Mouse (Mus musculus) heart, embryonic 16.5 days (tissue): ENCODE data around the gene Samd4b. TPM values are rescaled to one million over a fixed set of nuclear protein-coding genes. Genes with fewer than 3 reads are reported as not detected.

Experiments
- ATAC-seq: fragments of 200-750 bp; cut with Nextera tagmentation; replicated peaks from 2 replicates; pipeline ENCODE4 v1.8.0; 2017; ENCODE audit warnings: moderate number of reproducible peaks; ENCODE audit not compliant: insufficient read depth, low FRiP score; ENCODE audit errors: extremely low read depth
- H3K27ac ChIP-seq: fragments of 300-500 bp; sonication (generic); 2 replicates; pipeline ENCODE4 v1.5.1; 2014; ENCODE audit warnings: mild to moderate bottlenecking, low read length, control low read depth, moderate library complexity
- H3K27me3 ChIP-seq: fragments of 300-500 bp; sonication (generic); 2 replicates; pipeline ENCODE4 v1.6.1; 2014; ENCODE audit warnings: low read length, mixed read lengths; ENCODE audit not compliant: control insufficient read depth, insufficient read depth
- H3K36me3 ChIP-seq: fragments of 300-500 bp; sonication (generic); 2 replicates; pipeline ENCODE4 v1.6.1; 2014; ENCODE audit not compliant: control insufficient read depth, insufficient read depth
- H3K4me1 ChIP-seq: fragments of 300-500 bp; sonication (generic); 2 replicates; pipeline ENCODE4 v1.6.1; 2014; ENCODE audit warnings: low read length, mixed read lengths; ENCODE audit not compliant: control insufficient read depth, insufficient read depth
- H3K4me2 ChIP-seq: fragments of 300-500 bp; sonication (generic); 2 replicates; pipeline ENCODE4 v1.6.1; 2014; ENCODE audit warnings: low read depth, mild to moderate bottlenecking, control low read depth, low read length
- H3K4me3 ChIP-seq: fragments of 300-500 bp; sonication (generic); 2 replicates; pipeline ENCODE4 v1.5.1; 2014; ENCODE audit warnings: mild to moderate bottlenecking, control low read depth, low read length
- H3K9ac ChIP-seq: fragments of 300-500 bp; sonication (generic); 2 replicates; pipeline ENCODE4 v1.6.1; 2014; ENCODE audit warnings: low read length, control low read depth
- H3K9me3 ChIP-seq: fragments of 300-500 bp; sonication (generic); replicated peaks from 2 replicates; pipeline ENCODE4 v1.6.1; 2016; ENCODE audit warnings: low read length; ENCODE audit not compliant: control insufficient read depth
- WGBS: fragments of 180-500 bp; shearing (Covaris S2); extraction: QIAGEN DNeasy Blood & Tissue Kit; methylation state at CpG from one replicate; pipeline ENCODE4 v1.1.7; 2014; 5-methylcytosine and 5-hydroxymethylcytosine counted together
- polyA plus RNA-seq: library from polyadenylated mRNA; unstranded; fragments of >200 nt; fragmentation: Nextera tagmentation; extraction: Ambion mirVana; gene quantifications from 2 replicates; pipeline ENCODE4 v1.2.1, GENCODE M21; 2015

The Samd4b gene
- polyA plus RNA-seq, 1 experiment from 2014 or later: 16.0 TPM

DNA sequence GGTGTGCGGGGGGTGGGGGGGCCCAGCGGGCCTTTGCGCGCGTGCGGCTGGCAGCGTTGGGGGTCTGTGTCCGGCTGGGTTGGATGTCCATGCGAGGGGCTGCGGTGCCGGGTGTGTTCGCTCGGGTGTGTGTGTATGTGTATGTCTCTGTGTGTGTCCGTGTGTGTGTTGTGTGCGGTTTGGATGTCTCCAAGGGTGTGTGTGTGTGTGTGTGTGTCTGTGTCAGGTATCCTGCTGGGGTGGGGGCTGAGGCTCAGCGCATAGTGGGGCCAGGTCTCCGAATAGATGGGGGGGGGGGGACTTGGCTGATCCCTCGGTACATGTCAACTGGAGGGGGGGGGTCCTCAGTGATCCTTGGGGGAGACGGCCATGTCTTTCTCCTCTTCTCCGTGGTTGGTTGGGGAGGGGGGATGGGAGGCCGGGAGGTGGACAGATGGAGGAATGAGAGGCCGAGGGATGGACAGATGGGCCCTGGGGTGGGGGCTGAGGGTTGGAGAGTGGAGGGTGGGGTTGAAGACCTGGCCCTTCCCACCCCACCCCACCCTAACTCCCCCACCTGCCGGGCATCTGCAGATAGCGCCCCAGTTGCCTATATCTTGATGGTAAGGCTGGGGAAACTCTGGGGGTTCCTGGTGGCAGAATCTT is 145.5 kb downstream of the Samd4b start:
- no peak for ATAC-seq
- Histone ChIP-seq H3K4me1 (no peaks in the 10 kb centered on the region), H3K36me3 (no peaks in the 10 kb centered on the region), H3K27ac (no peak overlapping the region), H3K9ac (peak overlapping the region; percentile 86), H3K4me2 (peak overlapping the region; percentile 100), H3K27me3 (no peaks in the 10 kb centered on the region), H3K4me3 (peak overlapping the region; percentile 83), H3K9me3 (no peaks in the 10 kb centered on the region)
- WGBS: 3% methylated on average over 24 of the region's 24 CpGs

DNA sequence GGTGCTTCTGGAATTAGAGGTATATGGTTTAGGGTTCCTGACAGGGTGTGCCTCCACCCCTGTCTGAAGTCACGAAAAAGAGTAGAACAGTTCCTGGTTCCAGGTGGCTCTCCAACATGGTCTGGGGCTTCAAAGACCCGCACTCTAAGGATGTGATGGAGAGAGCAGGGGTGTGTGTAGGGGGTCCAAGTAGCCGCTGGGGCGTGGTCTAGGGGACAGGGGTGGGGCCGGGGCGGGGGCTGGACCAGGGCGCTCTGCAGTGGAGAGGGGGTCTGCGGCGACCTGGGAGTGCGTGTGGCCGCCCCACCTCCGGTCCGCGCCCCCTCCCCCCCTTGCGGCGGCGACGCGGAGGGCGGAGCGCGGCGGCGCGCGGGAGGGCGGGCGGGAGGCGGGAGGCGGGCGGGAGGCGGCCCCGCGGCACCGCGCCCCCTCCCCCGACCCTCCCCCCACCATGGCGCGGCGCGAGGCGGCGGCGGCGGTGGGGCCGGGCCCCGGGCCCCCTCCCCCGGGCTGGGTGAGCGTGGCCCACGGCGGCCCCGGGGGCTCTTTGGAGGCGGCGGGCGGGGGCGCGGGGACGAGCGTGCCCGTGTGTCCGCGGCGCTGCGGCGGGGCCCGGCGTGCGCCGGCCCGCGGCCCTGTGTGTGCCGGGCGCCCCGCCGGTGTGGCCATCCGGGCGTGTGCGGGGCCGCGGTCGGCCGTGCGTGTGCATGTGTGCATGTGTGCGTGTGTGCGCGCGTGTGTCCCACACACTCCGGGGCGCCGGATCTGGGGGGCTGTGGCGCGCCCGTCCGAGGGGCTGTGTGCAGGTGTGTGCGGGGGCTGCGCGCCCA is 146.2 kb downstream of the Samd4b start, which contains the start of gene Lrfn1:
Gene Lrfn1 (plus strand): TSS at position 450 of the 830 bp plus-strand sequence.
- Histone ChIP-seq H3K27ac (no peak within 1 kb of the TSS), H3K4me1 (peaks cover 2% of the 10 kb centered on the region; the same call in 1 of the 2 replicates), H3K4me2 (peak within 1 kb of the TSS; percentile 100), H3K9me3 (no peaks in the 10 kb centered on the region), H3K36me3 (no peaks in the 10 kb centered on the region), H3K4me3 (peak within 1 kb of the TSS; percentile 83), H3K27me3 (no peaks in the 10 kb centered on the region), H3K9ac (peak within 1 kb of the TSS; percentile 86)
- peak; percentile 47 for ATAC-seq
- WGBS: 1% methylated on average over 53 of the region's 97 CpGs

DNA sequence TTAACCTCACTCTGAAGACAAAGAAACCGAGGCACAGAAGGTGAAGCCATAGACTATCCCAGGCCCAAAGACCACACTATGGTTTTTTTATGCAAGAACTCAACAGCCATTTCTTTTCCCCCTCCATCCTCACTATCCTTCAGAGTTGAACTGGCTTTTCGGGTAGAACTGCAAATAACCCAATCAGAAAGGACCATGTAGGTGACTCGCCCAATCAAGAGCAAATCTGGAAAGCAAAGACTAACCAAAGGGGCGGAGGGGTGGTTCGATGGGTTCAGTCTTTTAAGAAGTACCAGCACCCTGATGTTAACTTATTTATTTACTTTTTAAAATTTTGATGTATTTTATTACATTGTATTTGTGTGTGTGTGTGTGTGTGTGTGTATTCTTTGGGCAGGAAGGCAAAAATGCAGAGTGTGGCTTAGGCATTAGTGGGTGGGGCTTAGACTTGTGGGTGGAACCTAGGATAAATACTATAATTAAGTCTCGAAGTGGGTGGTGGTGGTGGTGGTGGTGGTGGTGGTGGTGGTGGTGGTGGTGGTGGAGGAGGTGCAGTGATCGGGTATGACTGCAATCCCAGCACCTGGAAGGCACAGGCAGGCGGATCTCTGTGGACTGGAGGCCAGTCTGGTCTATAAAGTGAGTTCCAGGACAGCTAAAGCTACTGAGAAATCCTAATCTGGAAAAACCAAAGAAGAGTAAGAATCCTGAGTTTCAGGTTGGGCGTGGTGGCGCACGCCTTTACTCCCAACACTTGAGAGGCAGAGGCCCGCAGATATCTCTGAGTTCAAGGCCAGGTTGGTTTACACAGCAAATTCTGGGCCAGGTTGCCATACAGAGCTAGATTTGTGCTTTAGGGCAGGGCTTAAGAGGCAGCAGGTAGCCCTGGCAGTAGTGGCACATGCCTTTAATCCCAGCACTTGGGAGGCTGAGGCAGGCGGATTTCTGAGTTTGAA is 149.8 kb downstream of the Samd4b start:
- H3K27me3 ChIP-seq: 0 out of 2 replicates have a peak, but pooled peaks cover 3% of the 10 kb centered on the region
- no peak overlapping the region for H3K4me2 ChIP-seq
- no peak for ATAC-seq
- no peaks in the 10 kb centered on the region for H3K36me3 ChIP-seq
- H3K9me3 ChIP-seq: no peaks in the 10 kb centered on the region
- H3K9ac ChIP-seq: no peak overlapping the region
- H3K4me1 ChIP-seq: peaks cover 2% of the 10 kb centered on the region; the same call in 1 of the 2 replicates
- H3K4me3 ChIP-seq: no peak overlapping the region
- WGBS: 66% methylated on average over 13 of the region's 13 CpGs
- H3K27ac ChIP-seq: no peak overlapping the region

DNA sequence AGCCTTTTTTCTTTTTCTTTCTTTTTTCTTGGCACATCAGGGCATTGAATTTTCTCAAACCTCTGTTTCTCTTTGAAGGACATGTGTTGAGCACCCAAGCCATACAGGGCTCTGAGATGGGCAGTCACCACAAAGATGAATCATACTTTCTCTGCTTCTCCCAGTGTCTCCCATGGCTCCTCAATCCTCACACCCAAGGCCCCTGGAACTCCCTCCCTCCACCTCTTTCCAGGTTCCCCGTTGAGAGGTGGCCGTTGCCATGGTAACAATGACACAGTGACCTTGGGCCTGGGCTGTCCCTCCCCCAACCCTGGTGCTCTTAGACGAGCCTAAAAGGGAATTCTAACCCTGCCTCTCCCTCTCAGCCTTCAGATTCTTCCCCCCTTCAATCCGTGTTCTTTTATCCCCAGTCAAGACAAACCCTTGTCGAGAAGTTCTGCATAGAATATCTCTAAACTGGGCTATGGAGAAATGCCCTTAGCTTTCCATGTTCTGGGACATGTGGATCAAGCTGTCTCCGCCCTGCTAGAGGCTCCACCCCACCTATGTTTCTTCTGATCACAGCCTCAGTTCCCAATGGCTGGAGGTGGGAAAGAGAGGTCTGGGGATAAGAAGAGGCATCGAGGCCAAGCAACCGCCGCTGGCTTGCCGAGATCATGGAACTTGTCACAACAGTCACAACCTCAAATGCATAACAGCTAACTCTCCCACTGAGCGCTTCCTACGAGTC is 150.7 kb downstream of the Samd4b start:
- Histone ChIP-seq H3K4me2 (no peak overlapping the region), H3K36me3 (no peaks in the 10 kb centered on the region), H3K4me3 (no peak overlapping the region), H3K9me3 (no peaks in the 10 kb centered on the region), H3K9ac (no peak overlapping the region), H3K27ac (no peak overlapping the region), H3K4me1 (peaks cover 2% of the 10 kb centered on the region; the same call in 1 of the 2 replicates), H3K27me3 (0 out of 2 replicates have a peak, but pooled peaks cover 3% of the 10 kb centered on the region)
- 29% methylated on average over 12 of the region's 12 CpGs for WGBS
- ATAC-seq: no peak

DNA sequence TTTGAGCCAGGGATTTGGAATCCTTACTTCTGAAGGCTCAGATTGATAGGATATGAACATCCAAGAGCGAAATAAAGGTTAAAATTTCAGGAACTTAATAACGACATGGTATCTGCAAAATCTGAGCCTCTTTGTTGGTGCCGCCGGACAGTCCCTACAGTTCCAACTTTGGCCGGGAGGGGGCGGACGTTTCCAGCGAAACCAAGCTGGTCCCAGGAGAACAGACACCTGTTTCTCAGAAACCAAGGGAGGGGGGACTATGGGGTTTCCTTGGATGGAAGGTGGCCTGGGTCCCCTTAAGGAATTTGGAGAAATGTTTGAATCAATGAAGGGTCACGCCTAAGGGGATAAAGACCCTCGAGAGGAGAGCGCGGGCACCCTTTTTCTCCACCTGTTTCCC is 151.5 kb downstream of the Samd4b start:
- no peak overlapping the region for H3K4me2 ChIP-seq
- WGBS: 9% methylated on average over 12 of the region's 12 CpGs
- no peak for ATAC-seq
- H3K9ac ChIP-seq: no peak overlapping the region
- H3K9me3 ChIP-seq: no peaks in the 10 kb centered on the region
- H3K4me3 ChIP-seq: no peak overlapping the region
- H3K36me3 ChIP-seq: no peaks in the 10 kb centered on the region
- H3K4me1 ChIP-seq: peaks cover 2% of the 10 kb centered on the region; the same call in 1 of the 2 replicates
- H3K27ac ChIP-seq: no peak overlapping the region
- H3K27me3 ChIP-seq: 0 out of 2 replicates have a peak, but pooled peaks cover 3% of the 10 kb centered on the region

DNA sequence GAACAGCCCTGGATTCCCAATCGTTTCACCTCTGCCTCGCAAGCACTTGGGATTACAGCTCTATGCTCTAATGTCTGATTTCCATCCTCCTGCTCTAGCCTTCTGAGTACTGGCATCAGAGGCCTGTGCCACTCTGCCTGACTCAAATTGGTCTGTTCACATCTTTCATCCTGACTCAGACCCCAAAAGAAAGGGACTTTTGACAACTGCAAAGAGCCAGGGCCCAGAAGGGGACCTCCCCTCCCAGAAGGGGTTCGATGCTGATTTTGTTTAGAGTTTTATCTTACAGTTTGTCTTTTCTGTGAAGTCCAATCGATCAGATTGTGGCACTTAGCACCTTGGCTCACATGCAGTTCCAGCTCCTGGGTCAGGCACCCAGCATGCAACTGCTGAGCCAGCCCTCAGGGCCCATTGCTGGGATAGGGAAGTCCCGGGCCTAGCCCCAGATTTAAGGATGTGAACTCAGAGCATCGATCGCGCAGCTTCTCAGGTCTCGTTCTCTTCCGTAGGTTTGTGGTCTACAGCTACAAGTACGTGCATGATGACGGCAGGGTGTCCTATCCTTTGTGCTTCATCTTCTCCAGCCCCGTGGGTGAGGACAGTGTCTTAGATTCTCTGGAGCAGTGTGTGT is 153.5 kb downstream of the Samd4b start:
- 77% methylated on average over 13 of the region's 13 CpGs for WGBS
- no peak overlapping the region for H3K9ac ChIP-seq
- H3K36me3 ChIP-seq: no peaks in the 10 kb centered on the region
- H3K9me3 ChIP-seq: no peaks in the 10 kb centered on the region
- 0 out of 2 replicates have a peak, but pooled peaks cover 3% of the 10 kb centered on the region for H3K27me3 ChIP-seq
- H3K4me2 ChIP-seq: no peak overlapping the region
- no peak overlapping the region for H3K27ac ChIP-seq
- no peak for ATAC-seq
- H3K4me1 ChIP-seq: peaks cover 2% of the 10 kb centered on the region; the same call in 1 of the 2 replicates
- H3K4me3 ChIP-seq: no peak overlapping the region

DNA sequence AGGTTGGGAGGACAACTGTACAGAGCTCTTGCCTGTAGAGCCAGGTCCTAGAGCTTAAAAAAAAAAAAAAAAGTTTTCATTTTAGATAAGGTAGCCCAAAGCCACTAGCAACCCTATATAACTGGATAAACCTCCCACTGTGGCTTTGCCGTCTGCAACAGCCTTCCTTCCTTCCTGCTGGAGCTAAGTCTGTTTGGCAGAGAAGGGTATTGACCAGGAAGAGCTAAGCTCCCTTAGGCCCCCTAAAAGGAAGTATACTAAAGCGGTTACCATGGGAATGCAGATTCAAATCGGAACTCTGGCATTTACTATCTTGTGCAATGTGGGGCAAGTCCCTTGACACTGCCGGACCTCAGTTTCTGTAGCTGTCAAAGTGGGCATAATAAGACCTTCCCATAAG is 155.3 kb downstream of the Samd4b start:
- 0 out of 2 replicates have a peak overlapping the region, but pooled peaks have one; percentile 0 for H3K4me2 ChIP-seq
- H3K36me3 ChIP-seq: no peaks in the 10 kb centered on the region
- 0 out of 2 replicates have a peak overlapping the region, but pooled peaks have one; percentile 26 for H3K27ac ChIP-seq
- H3K9ac ChIP-seq: no peak overlapping the region
- 30% methylated on average over 4 of the region's 4 CpGs for WGBS
- H3K4me3 ChIP-seq: no peak overlapping the region
- H3K4me1 ChIP-seq: peaks cover 2% of the 10 kb centered on the region; the same call in 1 of the 2 replicates
- 0 out of 2 replicates have a peak, but pooled peaks cover 3% of the 10 kb centered on the region for H3K27me3 ChIP-seq
- no peaks in the 10 kb centered on the region for H3K9me3 ChIP-seq
- peak; percentile 55 for ATAC-seq
